Mouse (Mus musculus): ENCODE measurements around the gene Krtap28-13.

DNA sequence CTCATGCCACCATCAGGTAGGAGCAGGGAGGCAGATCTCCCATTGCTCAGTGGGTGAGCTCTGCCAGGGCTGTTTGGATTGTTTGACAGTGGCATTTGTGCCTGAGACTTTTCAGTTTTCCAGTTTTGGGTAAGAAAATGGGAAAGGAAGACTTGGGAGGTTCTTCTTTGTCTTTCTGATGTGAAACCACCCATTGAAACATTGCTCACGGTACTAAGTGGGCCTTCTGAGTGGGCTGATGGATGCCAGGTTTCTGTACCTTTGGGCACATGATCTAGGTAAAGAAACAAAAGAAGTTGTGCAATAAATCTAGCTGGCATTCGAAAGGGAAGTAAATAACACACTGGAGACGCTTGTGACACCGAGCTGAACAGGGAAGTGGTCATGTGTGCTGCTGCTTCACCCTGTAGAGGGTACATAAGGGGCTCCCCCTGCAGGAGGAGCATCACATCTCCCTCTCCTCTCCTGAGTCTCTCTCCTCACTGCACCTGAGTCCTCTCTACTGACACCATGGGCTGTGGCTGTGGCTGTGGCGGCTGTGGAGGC lies 15.8 kb upstream of the Krtap28-13 start, which contains the start of gene Gm47969:
- TF ChIP-seq CTCF (IDR thresholded peaks at IDR 0.05; ENCODE audit: control insufficient read depth, insufficient read depth, low read length): no peak
- TF ChIP-seq POLR2A (IDR thresholded peaks at IDR 0.05; ENCODE audit: borderline replicate concordance, control insufficient read depth, low read depth, low read length): no peak
